Mouse (Mus musculus) spleen, adult 12 weeks (tissue): ENCODE data around the gene Cyp2j8.
"Not testable (repeated sequence)": the region's sequence is repeated elsewhere in the genome, so short reads cannot be mapped to it uniquely, and the experiment has no call there.

Experiments used
- DNase-seq: peaks from one replicate; pipeline ENCODE4 v3.0.0; 2022; ENCODE audit warnings: low spot score

Gene Cyp2j8

DNA sequence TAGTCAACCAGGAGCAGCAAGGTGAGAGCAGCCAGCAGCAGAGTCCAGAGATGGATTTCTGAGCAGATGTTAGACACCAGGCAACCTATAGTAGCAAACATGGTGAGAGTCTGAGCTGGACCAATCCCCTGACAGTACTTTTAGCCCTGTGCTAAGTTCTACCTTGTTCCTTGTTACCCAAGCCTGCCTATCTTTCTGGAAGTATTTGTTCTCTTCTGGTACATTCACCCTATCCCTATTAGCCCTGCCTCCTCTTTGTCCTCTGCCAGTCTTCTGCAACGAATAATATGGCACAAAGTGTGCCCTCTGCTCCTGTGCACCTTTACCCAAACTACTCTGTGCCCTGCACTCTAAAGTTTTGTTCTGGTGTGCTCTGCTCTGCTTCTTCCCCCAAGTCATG lies at the start of gene Cyp2j8:
Cyp2j8 (minus strand) TSS at position 101 of the 400 bp plus-strand sequence.
- no peak for DNase-seq

GRCm38 (mm10) chr4:96553133-96553819 lies 46.1 kb upstream of the Cyp2j8 start, which contains the start of gene Cyp2j6:
TSS of gene Cyp2j6 (minus strand) at chr4:96553661.
- DNase-seq, result no peak

GRCm38 (mm10) chr4:96551619-96552018 lies 44.4 kb upstream of the Cyp2j8 start:
- DNase-seq, result no peak

GRCm38 (mm10) chr4:96545976-96546375 lies 38.8 kb upstream of the Cyp2j8 start:
- DNase-seq, result no peak

DNA sequence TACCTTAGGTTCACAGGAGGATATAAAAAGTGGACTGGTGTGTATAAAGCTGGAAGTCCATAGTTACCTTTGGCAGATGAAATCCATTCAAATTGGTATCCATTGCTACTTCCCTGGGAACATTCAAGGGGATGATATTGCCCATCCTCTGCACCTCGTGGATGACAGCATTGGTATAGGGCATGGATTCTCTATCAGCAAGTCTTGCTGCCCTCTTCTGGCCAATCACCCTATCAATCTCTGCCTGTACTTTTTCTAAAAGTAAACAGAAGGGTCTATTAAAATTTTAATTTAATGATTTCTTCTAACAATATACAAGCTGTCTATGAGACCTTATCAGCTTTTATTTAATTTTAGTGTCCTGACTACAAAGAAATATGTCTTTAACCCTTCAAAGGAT lies 18.6 kb upstream of the Cyp2j8 start:
- DNase-seq, result no peak

GRCm38 (mm10) chr4:96522256-96522655 lies 15.1 kb upstream of the Cyp2j8 start:
- no peak for DNase-seq

GRCm38 (mm10) chr4:96510083-96510482 lies 2.9 kb upstream of the Cyp2j8 start:
- no peak for DNase-seq

GRCm38 (mm10) chr4:96463311-96464060 lies 43.7 kb downstream of the Cyp2j8 start:
- DNase-seq, result not testable (repeated sequence)
